Mouse (Mus musculus): ENCODE measurements around the gene Ambra1.
A peak's percentile ranks its signal among the peaks of the same experiment; 100 is the strongest.

The Ambra1 gene

GRCm38 (mm10) chr2:91739586-91739985 lies 9.7 kb downstream of the Ambra1 start:
- DNase-seq = no peak

GRCm38 (mm10) chr2:91744686-91745085 lies 14.8 kb downstream of the Ambra1 start:
- no peak for DNase-seq

DNA sequence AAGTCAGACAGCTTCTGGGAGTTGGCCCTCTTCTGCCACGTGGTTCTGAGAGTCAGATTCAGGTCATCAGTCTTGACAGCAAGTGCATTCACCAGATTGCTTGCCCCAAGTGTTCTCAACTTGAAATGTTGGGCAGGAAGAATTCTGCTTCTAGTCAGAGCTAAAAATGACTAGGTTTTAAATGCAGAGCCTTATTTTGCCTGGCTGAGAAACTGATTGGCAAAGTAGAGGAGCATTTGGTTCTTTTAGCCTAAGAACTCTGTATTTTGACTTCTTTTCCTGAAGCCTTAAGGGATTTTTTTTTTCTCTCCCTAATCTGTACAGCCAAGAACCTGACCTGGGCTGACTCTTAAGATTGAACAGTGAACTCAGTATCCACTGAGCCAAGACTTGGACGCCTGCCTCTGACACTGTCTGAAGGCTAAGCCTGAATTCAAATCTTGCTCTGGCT lies 19.9 kb downstream of the Ambra1 start:
- DNase-seq = no peak

- DNase-seq = no peak
Observed at GRCm38 (mm10) chr2:91771921-91772705, 42.2 kb downstream of the Ambra1 start.

DNA sequence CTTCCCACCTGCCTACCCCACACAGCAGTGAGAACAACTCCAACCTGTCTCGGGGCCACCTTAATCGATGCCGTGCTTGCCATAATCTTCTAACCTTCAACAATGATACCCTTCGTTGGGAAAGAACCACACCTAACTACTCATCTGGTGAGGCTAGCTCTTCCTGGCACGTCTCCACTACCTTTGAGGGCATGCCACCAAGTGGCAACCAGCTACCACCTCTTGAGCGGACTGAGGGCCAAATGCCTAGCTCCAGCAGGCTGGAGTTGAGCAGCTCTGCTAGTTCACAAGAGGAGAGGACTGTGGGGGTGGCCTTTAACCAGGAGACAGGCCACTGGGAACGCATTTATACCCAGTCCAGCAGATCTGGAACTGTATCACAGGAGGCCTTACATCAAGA lies 43.4 kb downstream of the Ambra1 start:
- DNase-seq = no peak

DNA sequence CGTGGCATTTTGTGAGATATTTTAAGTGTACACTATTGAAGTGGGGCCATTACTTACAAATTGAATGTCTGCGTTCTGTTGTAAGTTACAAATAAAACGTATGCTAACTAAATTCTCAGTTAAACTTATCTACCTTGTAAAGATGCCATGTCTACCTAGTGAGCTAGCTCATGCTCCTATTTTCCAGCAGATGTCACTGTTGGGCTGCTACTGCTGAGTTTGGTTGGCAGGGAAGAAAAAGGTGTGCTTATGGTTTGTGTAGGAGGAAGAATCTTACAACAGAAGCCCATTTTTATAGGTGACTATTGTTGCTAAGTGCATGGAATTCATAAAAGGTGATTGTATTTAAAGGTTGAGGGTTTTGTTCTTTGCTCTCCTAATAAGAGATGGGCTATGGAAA lies 49.2 kb downstream of the Ambra1 start:
- no peak for DNase-seq

- DNase-seq = no peak
Observed at GRCm38 (mm10) chr2:91791621-91792020, 61.7 kb downstream of the Ambra1 start.

DNA sequence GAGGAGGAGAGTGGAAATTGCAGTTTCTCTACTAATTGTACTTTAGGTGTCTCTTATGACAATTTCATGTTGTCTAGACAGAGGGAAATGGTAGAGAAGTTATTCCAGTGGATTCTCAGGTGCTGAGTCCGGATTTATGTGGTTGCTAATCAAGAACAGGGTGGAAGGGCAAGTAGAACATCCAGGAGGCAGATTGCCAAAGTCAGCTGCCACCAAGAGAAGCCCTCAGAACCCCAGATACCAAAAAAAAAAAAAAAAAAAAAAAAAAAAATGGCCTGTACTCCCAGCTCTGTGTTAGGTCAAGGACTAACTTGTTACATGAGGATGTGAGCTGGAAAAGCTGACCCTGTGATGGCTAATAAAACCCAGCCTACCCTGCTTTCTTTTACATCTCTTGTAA lies 62.4 kb downstream of the Ambra1 start:
- no peak for DNase-seq

DNA sequence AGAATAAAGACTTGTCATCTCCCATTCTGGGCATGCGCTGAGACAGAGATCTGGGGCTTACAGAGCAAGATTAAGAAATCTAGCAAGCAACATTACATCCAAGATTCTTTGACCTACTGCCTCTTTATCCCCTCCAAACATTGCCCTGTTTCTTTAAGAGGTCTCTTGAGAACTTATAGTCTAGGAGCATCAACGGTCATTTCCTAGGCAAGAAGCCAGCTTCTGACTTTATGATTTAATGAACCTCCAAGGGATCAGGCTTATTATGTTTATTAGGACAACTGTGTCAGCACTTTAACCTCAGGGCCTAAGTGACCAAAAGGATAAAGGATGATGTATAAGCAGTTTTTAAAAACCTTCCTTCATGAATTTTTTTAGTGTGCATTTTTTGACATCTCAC lies 64.5 kb downstream of the Ambra1 start:
- DNase-seq = no peak

- DNase-seq = no peak
Observed at GRCm38 (mm10) chr2:91795091-91795490, 65.2 kb downstream of the Ambra1 start.

GRCm38 (mm10) chr2:91811433-91811832 lies 81.5 kb downstream of the Ambra1 start:
- DNase-seq = no peak

DNA sequence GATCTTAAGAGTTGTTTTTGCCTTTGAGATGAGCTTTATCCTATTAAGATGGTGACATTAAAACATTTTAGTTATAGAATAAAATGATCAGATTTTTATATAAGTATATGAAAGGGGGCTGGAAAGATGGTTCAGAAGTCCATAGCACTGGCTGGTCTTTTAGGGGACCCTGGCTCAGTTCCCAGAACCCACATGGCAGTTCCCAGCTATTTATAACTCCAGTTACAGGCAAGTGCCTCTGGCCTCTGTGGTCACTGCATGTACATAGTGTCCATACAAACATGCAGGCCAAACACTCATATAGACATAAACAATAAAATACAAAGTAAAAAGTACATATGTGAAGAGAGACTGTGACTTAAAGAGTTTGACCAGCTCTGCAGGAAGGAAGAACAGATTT lies 86.8 kb downstream of the Ambra1 start:
- no peak for DNase-seq

DNA sequence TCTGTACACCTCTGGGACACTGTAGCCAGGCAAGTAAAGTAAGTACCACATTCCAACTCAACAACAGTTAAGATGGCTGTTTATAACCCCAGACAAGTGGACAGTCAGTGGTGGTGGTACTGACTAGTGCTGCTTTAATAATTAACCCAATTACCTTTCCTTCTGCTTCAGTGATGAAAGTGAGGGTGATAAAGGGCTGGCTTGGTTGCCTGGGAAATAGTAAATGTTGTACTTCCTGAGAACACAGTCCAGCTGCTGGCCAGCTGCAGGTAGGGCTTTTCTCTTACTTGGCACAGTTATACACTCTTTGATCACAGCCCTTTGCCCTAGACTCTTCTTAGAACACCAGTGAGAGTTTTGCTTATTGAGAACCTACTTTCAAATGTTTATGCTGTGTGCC lies 102.3 kb downstream of the Ambra1 start:
- DNase-seq = no peak

GRCm38 (mm10) chr2:91834272-91834671 lies 104.3 kb downstream of the Ambra1 start:
- DNase-seq = no peak

- DNase-seq = no peak
Observed at GRCm38 (mm10) chr2:91835031-91835430, 105.1 kb downstream of the Ambra1 start.

DNA sequence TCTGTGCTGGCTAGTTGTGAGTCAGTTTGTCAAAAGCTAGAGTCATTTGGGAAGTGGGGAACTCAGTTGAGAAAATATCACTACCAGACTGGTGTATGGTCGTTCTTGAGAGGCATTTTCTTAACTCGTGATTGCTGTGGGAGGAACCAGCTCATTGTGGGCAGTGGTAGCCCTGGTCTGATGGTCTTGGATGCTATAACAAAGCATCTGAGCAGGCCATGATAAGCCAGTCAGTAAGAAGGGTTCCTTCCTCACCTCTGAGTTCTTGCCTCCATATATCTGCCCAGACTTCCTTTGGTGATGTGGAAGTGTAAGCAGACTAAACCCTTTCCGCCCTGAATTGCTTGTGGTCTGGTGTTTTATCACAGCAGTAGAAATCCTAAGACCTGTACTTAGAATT lies 105.7 kb downstream of the Ambra1 start:
- no peak for DNase-seq

DNA sequence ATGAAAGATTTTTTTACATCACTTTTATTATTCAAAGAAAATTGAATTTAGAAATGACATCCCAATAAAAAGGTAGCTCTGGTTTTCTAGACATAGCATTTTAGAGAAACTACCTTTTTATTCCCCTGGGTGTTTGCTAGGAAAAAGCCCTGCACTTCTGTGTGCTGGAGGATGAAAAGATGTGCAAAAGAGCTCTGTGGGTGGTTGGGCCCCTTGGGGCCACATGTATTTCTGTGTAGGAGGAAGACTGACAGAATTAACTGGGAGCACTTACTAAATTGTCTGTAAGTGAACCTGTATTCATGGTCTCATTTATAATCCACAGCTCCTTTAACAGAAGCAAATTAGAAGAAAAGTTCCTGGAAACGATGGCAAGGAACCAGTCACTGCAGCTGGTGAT lies 114.2 kb downstream of the Ambra1 start:
- DNase-seq = no peak

DNA sequence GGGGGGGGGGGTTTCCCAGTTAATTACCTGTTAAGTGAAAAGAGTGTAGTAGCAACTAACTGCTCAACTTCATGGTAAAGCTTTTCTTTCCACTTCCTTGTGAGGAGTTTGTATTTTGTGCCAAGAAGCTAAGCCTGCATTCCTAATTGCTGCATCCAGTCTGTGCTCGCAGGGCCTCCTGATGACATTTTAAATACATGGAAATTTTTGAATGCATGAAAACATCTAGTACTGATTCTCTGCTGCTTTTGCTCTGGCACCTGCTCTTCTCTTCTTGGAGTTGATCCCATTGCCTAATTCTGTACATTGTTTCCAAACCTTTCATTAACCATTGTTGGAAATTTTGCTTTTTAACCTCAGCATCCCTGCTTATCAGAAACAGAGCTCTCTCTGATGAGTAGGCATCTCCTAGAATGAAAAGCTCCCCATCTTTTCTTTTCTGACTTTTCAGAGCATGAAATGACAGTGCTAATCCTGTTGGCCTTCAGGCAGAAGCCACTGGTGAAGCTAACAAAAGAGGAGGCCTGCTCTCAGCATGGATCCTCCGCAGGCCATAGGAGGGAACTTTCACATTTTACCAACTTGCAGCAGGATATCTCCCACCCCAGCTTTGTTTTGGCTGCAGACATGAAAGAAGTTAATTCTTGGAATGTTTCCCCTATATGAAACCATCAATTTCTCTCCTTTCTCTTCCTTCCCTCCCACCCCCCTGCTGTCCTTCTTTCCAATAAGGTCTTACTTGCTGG lies 122.7 kb downstream of the Ambra1 start:
- DNase-seq = no peak

GRCm38 (mm10) chr2:91854575-91854974 lies 124.6 kb downstream of the Ambra1 start:
- no peak for DNase-seq

DNA sequence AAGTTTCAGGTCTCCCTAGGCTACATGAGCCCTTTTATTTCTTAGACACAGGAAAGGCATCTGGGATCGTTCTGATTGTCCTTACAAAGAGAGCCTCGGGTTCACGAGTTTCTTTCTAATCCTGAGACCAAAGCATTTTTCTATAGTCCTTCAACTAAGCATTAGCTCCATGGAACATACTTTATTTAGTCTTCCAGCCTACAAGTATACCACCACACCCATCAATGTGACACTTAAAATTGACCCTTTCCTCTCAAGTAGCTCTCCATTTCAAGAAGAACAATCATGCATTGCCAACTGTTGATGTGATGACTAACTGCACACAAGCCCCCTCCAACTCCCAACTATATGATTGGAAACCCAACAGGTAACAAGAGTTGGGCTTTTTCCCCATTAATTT lies 127.0 kb downstream of the Ambra1 start:
- DNase-seq = no peak

GRCm38 (mm10) chr2:91859423-91859822 lies 129.5 kb downstream of the Ambra1 start:
- no peak for DNase-seq

GRCm38 (mm10) chr2:91870754-91871153 lies 140.8 kb downstream of the Ambra1 start:
- peak; percentile 30 for DNase-seq

DNA sequence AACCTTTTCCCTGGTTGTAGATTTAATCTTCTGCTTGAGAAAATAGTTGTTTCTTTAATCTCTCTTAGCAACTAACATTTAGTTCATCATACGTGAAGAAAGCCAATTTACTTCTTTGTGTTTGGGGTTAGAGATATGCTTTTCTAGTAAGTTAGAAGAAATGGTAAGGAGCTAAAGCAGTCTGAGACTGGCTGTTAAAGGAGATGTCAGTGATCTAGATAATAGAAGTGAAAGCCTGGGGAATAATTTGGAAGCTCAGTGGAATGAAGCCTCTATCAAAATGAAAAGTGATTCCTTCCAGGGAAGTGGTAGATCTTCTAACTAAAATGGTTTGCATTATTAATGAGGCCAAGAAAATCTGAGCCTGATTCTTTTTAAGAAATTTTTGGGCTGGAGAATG lies 141.3 kb downstream of the Ambra1 start:
- no peak for DNase-seq

DNA sequence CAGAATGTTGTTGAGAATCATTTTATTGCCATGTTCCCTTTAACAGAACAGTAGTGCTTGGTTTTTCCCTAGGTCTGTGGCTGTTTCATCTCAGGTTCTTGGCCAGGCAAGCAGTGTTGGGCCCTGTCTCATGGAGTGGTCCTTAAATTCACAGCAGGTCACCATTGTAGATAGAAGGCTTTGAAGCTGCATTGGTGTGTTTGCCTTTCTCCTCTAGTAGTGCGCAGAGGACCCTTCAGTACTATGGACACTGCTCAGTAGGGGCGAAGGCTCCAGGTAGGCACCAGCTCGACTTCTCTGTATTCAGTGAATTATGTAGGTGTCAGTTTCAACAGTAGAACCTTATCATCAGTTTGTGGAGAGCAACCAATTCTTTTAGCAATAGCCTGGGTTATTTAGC lies 142.7 kb downstream of the Ambra1 start:
- no peak for DNase-seq

Data from right cerebral cortex, postnatal 14 days (tissue).